Mouse (Mus musculus) retina, embryonic 14.5 days (tissue): ENCODE measurements around the gene Gale.

Experiments used
- DNase-seq: peaks from one replicate; pipeline ENCODE4 v3.0.0-alpha.2; 2015; ENCODE audit warnings: low spot score

The Gale gene

GRCm38 (mm10) chr4:135963457-135964193 lies at the start of gene Gale:
Gene Gale (plus strand): TSS chr4:135963727.
- DNase-seq, result peak; percentile 97

GRCm38 (mm10) chr4:135918635-135919279 lies 44.8 kb upstream of the Gale start:
- no peak for DNase-seq

GRCm38 (mm10) chr4:135919280-135919639 lies 44.3 kb upstream of the Gale start:
- DNase-seq, result no peak

- peak; percentile 98 for DNase-seq
Observed at GRCm38 (mm10) chr4:135920304-135921241, 43.0 kb upstream of the Gale start, which contains the start of gene Fuca1. Gene Fuca1 (plus strand): TSS chr4:135920735.

GRCm38 (mm10) chr4:135921257-135922120 lies 42.0 kb upstream of the Gale start:
- peak; percentile 38 for DNase-seq

GRCm38 (mm10) chr4:135922190-135922589 lies 41.3 kb upstream of the Gale start:
- no peak for DNase-seq

- no peak for DNase-seq
Observed at GRCm38 (mm10) chr4:135924418-135924817, 39.1 kb upstream of the Gale start.

- DNase-seq, result no peak
Observed at GRCm38 (mm10) chr4:135925341-135925740, 38.2 kb upstream of the Gale start.

GRCm38 (mm10) chr4:135926195-135926808 lies 37.2 kb upstream of the Gale start:
- DNase-seq, result no peak

GRCm38 (mm10) chr4:135926861-135927260 lies 36.7 kb upstream of the Gale start:
- DNase-seq, result no peak

- no peak for DNase-seq
Observed at GRCm38 (mm10) chr4:135928376-135928775, 35.2 kb upstream of the Gale start.

- DNase-seq, result no peak
Observed at GRCm38 (mm10) chr4:135929405-135929804, 34.1 kb upstream of the Gale start.

GRCm38 (mm10) chr4:135929828-135930227 lies 33.7 kb upstream of the Gale start:
- no peak for DNase-seq

- DNase-seq, result no peak
Observed at GRCm38 (mm10) chr4:135930239-135930638, 33.3 kb upstream of the Gale start.

- peak; percentile 57 for DNase-seq
Observed at GRCm38 (mm10) chr4:135931832-135932231, 31.7 kb upstream of the Gale start.

- no peak for DNase-seq
Observed at GRCm38 (mm10) chr4:135934708-135935500, 28.6 kb upstream of the Gale start.

- DNase-seq, result no peak
Observed at GRCm38 (mm10) chr4:135935502-135935901, 28.0 kb upstream of the Gale start.

GRCm38 (mm10) chr4:135938858-135939257 lies 24.7 kb upstream of the Gale start:
- no peak for DNase-seq

GRCm38 (mm10) chr4:135941026-135941425 lies 22.5 kb upstream of the Gale start:
- peak; percentile 18 for DNase-seq

GRCm38 (mm10) chr4:135942193-135942592 lies 21.3 kb upstream of the Gale start:
- no peak for DNase-seq
